Mouse (Mus musculus): ENCODE measurements around the gene Itgb5. TPM values are rescaled to one million over a fixed set of nuclear protein-coding genes. Genes with fewer than 3 reads are reported as not detected.

Gene Itgb5
- polyA plus RNA-seq, 1 experiment from 2014 or later = 4.9 TPM

GRCm38 (mm10) chr16:33795887-33796286, 33.6 kb upstream of the Itgb5 start:
- Histone ChIP-seq H3K4me2 (ENCODE audit: low read length) (no peak overlapping the region), H3K4me1 (ENCODE audit: control insufficient read depth, insufficient read depth, low read depth, low read length) (no peaks in the 10 kb centered on the region), H3K36me3 (ENCODE audit: control insufficient read depth, insufficient read depth, low read length) (no peaks in the 10 kb centered on the region), H3K27me3 (replicated peaks; ENCODE audit: control insufficient read depth, insufficient read depth, low read length) (no peaks in the 10 kb centered on the region), H3K9me3 (ENCODE audit: control insufficient read depth, low read length) (no peaks in the 10 kb centered on the region), H3K27ac (ENCODE audit: low read depth, low read length) (no peak overlapping the region), H3K9ac (ENCODE audit: low read depth, low read length) (no peak overlapping the region), H3K4me3 (ENCODE audit: low read length) (no peak overlapping the region)
- ATAC-seq = no peak
- 74% methylated on average over 6 of the region's 6 CpGs for WGBS

GRCm38 (mm10) chr16:33796756-33797155, 32.7 kb upstream of the Itgb5 start:
- Histone ChIP-seq H3K4me3 (ENCODE audit: low read length) (no peak overlapping the region), H3K27me3 (replicated peaks; ENCODE audit: control insufficient read depth, insufficient read depth, low read length) (no peaks in the 10 kb centered on the region), H3K36me3 (ENCODE audit: control insufficient read depth, insufficient read depth, low read length) (no peaks in the 10 kb centered on the region), H3K9me3 (ENCODE audit: control insufficient read depth, low read length) (no peaks in the 10 kb centered on the region), H3K27ac (ENCODE audit: low read depth, low read length) (no peak overlapping the region), H3K4me1 (ENCODE audit: control insufficient read depth, insufficient read depth, low read depth, low read length) (no peaks in the 10 kb centered on the region), H3K4me2 (ENCODE audit: low read length) (no peak overlapping the region), H3K9ac (ENCODE audit: low read depth, low read length) (no peak overlapping the region)
- WGBS = 83% methylated on average over 3 of the region's 3 CpGs
- no peak for ATAC-seq

GRCm38 (mm10) chr16:33797860-33798259, 31.6 kb upstream of the Itgb5 start:
- Histone ChIP-seq H3K27ac (ENCODE audit: low read depth, low read length) (no peak overlapping the region), H3K9me3 (ENCODE audit: control insufficient read depth, low read length) (no peaks in the 10 kb centered on the region), H3K4me1 (ENCODE audit: control insufficient read depth, insufficient read depth, low read depth, low read length) (no peaks in the 10 kb centered on the region), H3K4me2 (ENCODE audit: low read length) (no peak overlapping the region), H3K4me3 (ENCODE audit: low read length) (no peak overlapping the region), H3K9ac (ENCODE audit: low read depth, low read length) (no peak overlapping the region), H3K36me3 (ENCODE audit: control insufficient read depth, insufficient read depth, low read length) (no peaks in the 10 kb centered on the region), H3K27me3 (replicated peaks; ENCODE audit: control insufficient read depth, insufficient read depth, low read length) (no peaks in the 10 kb centered on the region)
- no peak for ATAC-seq
- WGBS = 52% methylated on average over 5 of the region's 5 CpGs

GRCm38 (mm10) chr16:33810002-33810401, 19.5 kb upstream of the Itgb5 start:
- Histone ChIP-seq H3K27me3 (replicated peaks; ENCODE audit: control insufficient read depth, insufficient read depth, low read length) (no peaks in the 10 kb centered on the region; the same call in 1 of the 2 replicates), H3K4me3 (ENCODE audit: low read length) (no peak overlapping the region), H3K36me3 (ENCODE audit: control insufficient read depth, insufficient read depth, low read length) (no peaks in the 10 kb centered on the region), H3K9me3 (ENCODE audit: control insufficient read depth, low read length) (no peaks in the 10 kb centered on the region), H3K4me1 (ENCODE audit: control insufficient read depth, insufficient read depth, low read depth, low read length) (no peaks in the 10 kb centered on the region), H3K27ac (ENCODE audit: low read depth, low read length) (no peak overlapping the region), H3K9ac (ENCODE audit: low read depth, low read length) (no peak overlapping the region), H3K4me2 (ENCODE audit: low read length) (no peak overlapping the region)
- ATAC-seq = no peak
- 77% methylated on average over 3 of the region's 3 CpGs for WGBS

- Histone ChIP-seq H3K4me2 (ENCODE audit: low read length) (no peak overlapping the region), H3K9ac (ENCODE audit: low read depth, low read length) (no peak overlapping the region), H3K4me3 (ENCODE audit: low read length) (no peak overlapping the region), H3K9me3 (ENCODE audit: control insufficient read depth, low read length) (no peaks in the 10 kb centered on the region), H3K27ac (ENCODE audit: low read depth, low read length) (no peak overlapping the region), H3K36me3 (ENCODE audit: control insufficient read depth, insufficient read depth, low read length) (no peaks in the 10 kb centered on the region), H3K27me3 (replicated peaks; ENCODE audit: control insufficient read depth, insufficient read depth, low read length) (peaks cover 9% of the 10 kb centered on the region; the same call in 1 of the 2 replicates), H3K4me1 (ENCODE audit: control insufficient read depth, insufficient read depth, low read depth, low read length) (no peaks in the 10 kb centered on the region)
- WGBS = 94% methylated on average over 7 of the region's 7 CpGs
- no peak for ATAC-seq
These were observed 10.9 kb upstream of the Itgb5 start for GRCm38 (mm10) chr16:33818413-33819165.

GRCm38 (mm10) chr16:33820269-33821178, 8.9 kb upstream of the Itgb5 start:
- Histone ChIP-seq H3K4me1 (ENCODE audit: control insufficient read depth, insufficient read depth, low read depth, low read length) (no peaks in the 10 kb centered on the region), H3K4me3 (ENCODE audit: low read length) (no peak overlapping the region), H3K27me3 (replicated peaks; ENCODE audit: control insufficient read depth, insufficient read depth, low read length) (peaks cover 9% of the 10 kb centered on the region; the same call in 1 of the 2 replicates), H3K9me3 (ENCODE audit: control insufficient read depth, low read length) (no peaks in the 10 kb centered on the region), H3K36me3 (ENCODE audit: control insufficient read depth, insufficient read depth, low read length) (no peaks in the 10 kb centered on the region), H3K9ac (ENCODE audit: low read depth, low read length) (no peak overlapping the region), H3K27ac (ENCODE audit: low read depth, low read length) (no peak overlapping the region), H3K4me2 (ENCODE audit: low read length) (no peak overlapping the region)
- WGBS = 19% methylated on average over 17 of the region's 17 CpGs
- peak; percentile 82 for ATAC-seq

- Histone ChIP-seq H3K27me3 (replicated peaks; ENCODE audit: control insufficient read depth, insufficient read depth, low read length) (peaks cover 5% of the 10 kb centered on the region; the same call in 1 of the 2 replicates), H3K27ac (ENCODE audit: low read depth, low read length) (no peak overlapping the region), H3K4me1 (ENCODE audit: control insufficient read depth, insufficient read depth, low read depth, low read length) (peaks cover 5% of the 10 kb centered on the region), H3K9me3 (ENCODE audit: control insufficient read depth, low read length) (no peaks in the 10 kb centered on the region), H3K4me3 (ENCODE audit: low read length) (no peak overlapping the region), H3K9ac (ENCODE audit: low read depth, low read length) (no peak overlapping the region), H3K4me2 (ENCODE audit: low read length) (no peak overlapping the region), H3K36me3 (ENCODE audit: control insufficient read depth, insufficient read depth, low read length) (no peaks in the 10 kb centered on the region)
- 81% methylated on average over 6 of the region's 6 CpGs for WGBS
- ATAC-seq = no peak
These were observed 4.9 kb upstream of the Itgb5 start for GRCm38 (mm10) chr16:33824603-33825002.

- Histone ChIP-seq H3K4me1 (ENCODE audit: control insufficient read depth, insufficient read depth, low read depth, low read length) (peaks cover 11% of the 10 kb centered on the region), H3K27me3 (replicated peaks; ENCODE audit: control insufficient read depth, insufficient read depth, low read length) (peaks cover 11% of the 10 kb centered on the region), H3K9ac (ENCODE audit: low read depth, low read length) (no peak overlapping the region), H3K4me3 (ENCODE audit: low read length) (no peak overlapping the region), H3K4me2 (ENCODE audit: low read length) (no peak overlapping the region), H3K9me3 (ENCODE audit: control insufficient read depth, low read length) (no peaks in the 10 kb centered on the region), H3K27ac (ENCODE audit: low read depth, low read length) (no peak overlapping the region), H3K36me3 (ENCODE audit: control insufficient read depth, insufficient read depth, low read length) (no peaks in the 10 kb centered on the region)
- no peak for ATAC-seq
- WGBS = 90% methylated on average over 7 of the region's 7 CpGs
These were observed 969 bp upstream of the Itgb5 start for GRCm38 (mm10) chr16:33828496-33828895.
